Mouse (Mus musculus): Measurements from ENCODE around the gene Cd180. TPM values are rescaled to one million over a fixed set of nuclear protein-coding genes. Genes with fewer than 3 reads are reported as not detected.

Gene Cd180
- total RNA-seq, 2 experiments from 2014 or later: 1.2 to 1.4 TPM

GRCm38 (mm10) chr13:102783531-102784310 lies 90.4 kb downstream of the Cd180 start:
- no peak for DNase-seq

DNA sequence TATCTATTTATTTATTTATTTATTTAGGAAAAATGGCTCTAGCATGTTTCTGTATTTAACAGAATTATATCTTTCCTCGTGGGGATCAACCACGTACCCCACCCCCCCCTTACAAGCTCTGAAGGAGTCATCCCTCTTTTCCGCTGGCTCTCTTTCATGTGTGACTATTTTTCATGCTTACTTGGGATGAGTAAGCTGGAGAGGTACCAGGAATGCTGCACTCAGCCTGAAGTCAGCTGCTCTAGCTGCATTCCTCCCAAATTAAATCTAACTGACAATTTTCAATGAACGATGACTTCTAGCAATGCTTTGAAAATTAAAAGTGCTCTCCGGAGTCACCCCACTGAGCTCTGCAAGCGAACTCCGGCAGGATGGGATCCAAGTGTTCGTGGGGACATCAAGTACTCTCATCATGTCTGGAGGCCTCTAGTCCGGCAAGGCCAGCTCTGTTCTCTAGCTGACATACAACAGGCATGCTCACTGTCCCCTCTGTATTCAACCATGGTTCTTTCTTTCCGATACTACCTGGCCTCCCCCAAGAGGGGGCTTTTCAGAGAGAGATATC lies 93.4 kb downstream of the Cd180 start:
- no peak for DNase-seq
